Mouse (Mus musculus) frontal cortex, postnatal 14 days (tissue): ENCODE measurements around the gene Zfp553.

Experiments
- DNase-seq, 2 experiments: peaks; one replicate each; pipeline ENCODE4 v3.0.0; 2022; ENCODE audit warnings: low spot score in 2 of 2

Gene Zfp553

GRCm38 (mm10) chr7:127211014-127211745, 21.7 kb upstream of the Zfp553 start:
- DNase-seq: no peak

- DNase-seq: no peak
Observed at GRCm38 (mm10) chr7:127212432-127213250, 20.2 kb upstream of the Zfp553 start.

GRCm38 (mm10) chr7:127213485-127213884, 19.4 kb upstream of the Zfp553 start:
- DNase-seq: no peak

GRCm38 (mm10) chr7:127213930-127214329, 18.9 kb upstream of the Zfp553 start:
- no peak for DNase-seq

- DNase-seq: no peak
Observed at GRCm38 (mm10) chr7:127214521-127214920, 18.3 kb upstream of the Zfp553 start.

GRCm38 (mm10) chr7:127214981-127215871, 17.6 kb upstream of the Zfp553 start:
- DNase-seq: no peak

- DNase-seq: no peak
Observed at GRCm38 (mm10) chr7:127216307-127216706, 16.6 kb upstream of the Zfp553 start.

GRCm38 (mm10) chr7:127217475-127217874, 15.4 kb upstream of the Zfp553 start:
- DNase-seq: no peak

- no peak for DNase-seq
Observed at GRCm38 (mm10) chr7:127217901-127218642, 14.8 kb upstream of the Zfp553 start.

- no peak for DNase-seq
Observed at GRCm38 (mm10) chr7:127218670-127219069, 14.2 kb upstream of the Zfp553 start.

- no peak for DNase-seq
Observed at GRCm38 (mm10) chr7:127220440-127220839, 12.4 kb upstream of the Zfp553 start.

GRCm38 (mm10) chr7:127223106-127223505, 9.8 kb upstream of the Zfp553 start:
- no peak for DNase-seq

GRCm38 (mm10) chr7:127223515-127224478, 9.1 kb upstream of the Zfp553 start:
- DNase-seq: no peak

GRCm38 (mm10) chr7:127224616-127225015, 8.2 kb upstream of the Zfp553 start:
- no peak for DNase-seq

GRCm38 (mm10) chr7:127225147-127225995, 7.5 kb upstream of the Zfp553 start:
- no peak for DNase-seq

GRCm38 (mm10) chr7:127228615-127229303, 4.1 kb upstream of the Zfp553 start:
- peak in 1 of 2 experiments; percentile 80 for DNase-seq

GRCm38 (mm10) chr7:127231376-127231775, 1.5 kb upstream of the Zfp553 start:
- DNase-seq: no peak

GRCm38 (mm10) chr7:127231826-127232621, 837 bp upstream of the Zfp553 start:
- DNase-seq: no peak
